Mouse (Mus musculus): Measurements from ENCODE around the gene Msrb3. TPM values are rescaled to one million over a fixed set of nuclear protein-coding genes. Genes with fewer than 3 reads are reported as not detected.

Msrb3 gene
- polyA plus RNA-seq, 1 experiment from 2014 or later, result 1.7 TPM

- H3K27ac ChIP-seq (replicated peaks), result no peak overlapping the region
- no peak overlapping the region for H3K4me3 ChIP-seq
- WGBS, result 79% methylated on average over 12 of the region's 12 CpGs
- H3K27me3 ChIP-seq, result no peaks in the 10 kb centered on the region
- H3K9me3 ChIP-seq, result no peaks in the 10 kb centered on the region
- H3K4me2 ChIP-seq (replicated peaks), result no peak overlapping the region
- no peaks in the 10 kb centered on the region for H3K36me3 ChIP-seq
- H3K4me1 ChIP-seq, result peaks cover 10% of the 10 kb centered on the region; the same call in 1 of the 2 replicates
- H3K9ac ChIP-seq (replicated peaks), result no peak overlapping the region
- no peak for ATAC-seq (replicated peaks)
Observed at GRCm38 (mm10) chr10:120874261-120874660, 24.6 kb downstream of the Msrb3 start.

DNA sequence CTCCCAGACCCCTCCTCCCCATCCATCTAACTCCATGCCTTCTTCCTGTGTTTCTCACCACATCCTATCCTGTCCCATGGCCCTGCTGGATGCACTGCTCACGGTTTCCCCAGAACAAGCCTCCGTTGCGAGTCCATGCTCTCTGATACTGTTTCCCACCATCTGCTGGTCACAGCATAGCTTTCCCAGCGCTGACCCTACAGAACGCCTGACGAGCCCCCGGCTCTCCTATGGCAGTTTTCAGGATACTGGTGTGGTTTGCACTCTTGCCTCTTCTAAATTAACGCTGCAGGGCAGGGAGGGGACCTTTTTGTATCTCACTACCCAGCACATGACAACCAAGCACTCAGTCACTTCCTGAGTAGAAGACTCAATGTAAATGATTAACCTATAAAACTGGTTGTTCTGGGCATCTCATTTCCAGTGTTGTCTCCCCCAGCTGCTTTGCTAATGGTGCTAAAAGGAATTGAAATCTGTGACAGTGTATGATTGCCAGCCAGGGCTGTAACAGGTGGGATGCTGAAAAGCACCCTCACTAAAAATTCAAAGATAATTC lies 25.2 kb downstream of the Msrb3 start:
- Histone ChIP-seq H3K36me3 (no peaks in the 10 kb centered on the region), H3K4me1 (peaks cover 10% of the 10 kb centered on the region; the same call in 1 of the 2 replicates), H3K27me3 (no peaks in the 10 kb centered on the region), H3K27ac (replicated peaks) (no peak overlapping the region), H3K4me2 (replicated peaks) (no peak overlapping the region), H3K4me3 (no peak overlapping the region), H3K9me3 (no peaks in the 10 kb centered on the region), H3K9ac (replicated peaks) (no peak overlapping the region)
- 88% methylated on average over 8 of the region's 8 CpGs for WGBS
- no peak for ATAC-seq (replicated peaks)

DNA sequence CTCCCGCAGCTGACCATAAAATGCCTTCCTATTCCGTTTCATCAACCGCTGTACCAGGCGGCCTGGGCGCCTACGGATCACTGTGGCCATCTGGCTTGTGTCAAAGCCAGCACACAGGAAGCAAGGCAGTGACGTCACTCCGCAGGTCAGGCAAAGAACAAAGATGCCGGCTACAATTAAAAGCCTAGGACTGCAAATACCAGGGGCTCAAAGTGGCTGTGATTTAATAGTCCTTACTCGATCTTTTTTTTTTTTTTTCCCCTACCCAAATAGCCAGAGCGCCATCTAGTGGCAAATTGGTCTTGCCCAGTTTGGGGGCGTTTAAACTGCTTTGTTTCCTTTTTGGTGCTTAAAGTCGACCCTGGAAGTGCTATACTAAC lies 26.4 kb downstream of the Msrb3 start:
- peak; percentile 39; the same call in 1 of the 2 replicates for ATAC-seq (replicated peaks)
- Histone ChIP-seq H3K36me3 (no peaks in the 10 kb centered on the region), H3K9ac (replicated peaks) (peak overlapping the region; percentile 18; the same call in 1 of the 2 replicates)

DNA sequence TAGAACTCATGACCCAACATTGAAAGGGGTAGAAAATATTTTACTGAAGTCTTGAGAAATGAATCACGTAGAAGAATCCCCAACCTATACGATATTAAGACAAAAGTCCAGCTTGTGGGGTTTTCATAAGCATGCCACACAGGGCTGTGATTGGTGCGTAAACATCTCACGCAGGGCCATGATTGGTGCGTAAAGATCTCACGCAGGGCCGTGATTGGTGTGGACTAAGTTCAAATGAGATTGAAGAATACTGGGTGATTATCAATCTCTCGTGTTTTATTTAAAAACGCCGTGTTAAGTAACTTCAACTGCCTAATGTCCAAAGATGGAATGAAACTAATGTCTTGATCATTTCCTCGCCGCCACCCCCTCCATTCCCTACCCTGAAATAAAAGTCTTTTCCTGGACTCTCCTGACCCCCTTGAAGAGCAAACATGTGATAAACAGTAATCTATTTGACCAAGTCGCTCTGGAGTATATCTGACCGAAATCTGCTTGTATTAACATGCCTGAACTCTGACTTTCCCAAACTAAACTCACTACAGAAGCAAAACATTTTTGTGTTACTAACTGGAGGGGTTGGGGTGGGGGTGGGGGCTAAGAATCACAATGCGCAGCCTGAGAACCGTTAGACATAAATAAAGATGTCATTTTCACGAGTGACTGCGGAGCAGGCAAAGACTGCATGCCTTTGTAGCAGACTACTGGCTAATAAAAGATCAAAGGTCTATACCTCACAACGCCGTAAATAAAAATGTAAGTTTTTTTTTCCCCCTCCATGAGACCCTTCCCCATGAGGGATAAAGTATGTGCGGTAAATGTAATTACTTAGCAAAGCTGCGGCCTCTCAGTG lies 27.0 kb downstream of the Msrb3 start:
- H3K36me3 ChIP-seq, result no peaks in the 10 kb centered on the region
- H3K4me3 ChIP-seq, result peak overlapping the region; percentile 24
- 70% methylated on average over 22 of the region's 22 CpGs for WGBS
- no peaks in the 10 kb centered on the region for H3K9me3 ChIP-seq
- ATAC-seq (replicated peaks), result no peak
- H3K9ac ChIP-seq (replicated peaks), result peak overlapping the region; percentile 18; the same call in 1 of the 2 replicates
- peak overlapping the region; percentile 43 for H3K4me2 ChIP-seq (replicated peaks)
- H3K27me3 ChIP-seq, result no peaks in the 10 kb centered on the region
- peaks cover 10% of the 10 kb centered on the region; the same call in 1 of the 2 replicates for H3K4me1 ChIP-seq
- H3K27ac ChIP-seq (replicated peaks), result no peak overlapping the region

More for the DNA sequence above, 26.4 kb downstream of the Msrb3 start:
- H3K9me3 ChIP-seq, result no peaks in the 10 kb centered on the region
- H3K27ac ChIP-seq (replicated peaks), result no peak overlapping the region
- H3K4me3 ChIP-seq, result peak overlapping the region; percentile 24
- H3K27me3 ChIP-seq, result no peaks in the 10 kb centered on the region
- H3K4me2 ChIP-seq (replicated peaks), result peak overlapping the region; percentile 43
- WGBS, result 15% methylated on average over 13 of the region's 13 CpGs
- H3K4me1 ChIP-seq, result peaks cover 10% of the 10 kb centered on the region; the same call in 1 of the 2 replicates

GRCm38 (mm10) chr10:120871096-120871495 lies 27.8 kb downstream of the Msrb3 start:
- peaks cover 9% of the 10 kb centered on the region; the same call in 1 of the 2 replicates for H3K4me1 ChIP-seq
- no peak overlapping the region for H3K4me3 ChIP-seq
- H3K9ac ChIP-seq (replicated peaks), result no peak overlapping the region
- no peaks in the 10 kb centered on the region for H3K27me3 ChIP-seq
- no peak overlapping the region for H3K4me2 ChIP-seq (replicated peaks)
- no peak overlapping the region for H3K27ac ChIP-seq (replicated peaks)
- ATAC-seq (replicated peaks), result no peak
- H3K36me3 ChIP-seq, result no peaks in the 10 kb centered on the region
- H3K9me3 ChIP-seq, result no peaks in the 10 kb centered on the region
- WGBS, result 85% methylated on average over 14 of the region's 14 CpGs

DNA sequence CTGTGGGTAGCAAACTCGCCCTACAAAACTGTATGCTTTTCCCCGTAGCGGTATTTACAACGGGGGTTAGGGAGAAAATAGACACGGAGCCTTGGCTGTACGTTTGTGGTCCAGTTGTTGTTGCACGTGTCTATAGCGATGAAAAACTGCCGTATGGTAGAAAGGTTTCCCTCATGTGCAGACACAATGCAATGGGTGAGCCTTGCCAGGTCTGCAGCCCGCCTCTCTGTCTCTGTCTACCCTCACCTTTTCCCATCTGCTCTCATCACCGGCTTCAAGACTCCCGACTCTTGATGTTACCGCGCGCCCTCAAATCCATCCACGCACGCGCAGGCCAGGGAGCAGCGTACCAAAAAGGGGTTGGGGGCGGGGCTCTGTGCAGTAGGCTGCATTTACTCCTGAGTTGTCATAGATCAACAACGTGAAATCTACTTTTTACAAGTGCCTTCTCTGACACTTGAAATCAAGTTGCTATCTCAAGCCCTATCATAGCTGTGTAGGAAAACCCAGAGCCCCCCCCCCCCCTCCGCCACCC lies 29.6 kb downstream of the Msrb3 start:
- no peak overlapping the region for H3K9ac ChIP-seq (replicated peaks)
- 0 out of 2 replicates have a peak, but pooled peaks cover 5% of the 10 kb centered on the region for H3K4me1 ChIP-seq
- H3K9me3 ChIP-seq, result no peaks in the 10 kb centered on the region
- no peaks in the 10 kb centered on the region for H3K36me3 ChIP-seq
- H3K4me2 ChIP-seq (replicated peaks), result no peak overlapping the region
- no peak overlapping the region for H3K27ac ChIP-seq (replicated peaks)
- H3K4me3 ChIP-seq, result no peak overlapping the region
- no peaks in the 10 kb centered on the region for H3K27me3 ChIP-seq
- WGBS, result 89% methylated on average over 22 of the region's 22 CpGs
- ATAC-seq (replicated peaks), result no peak

DNA sequence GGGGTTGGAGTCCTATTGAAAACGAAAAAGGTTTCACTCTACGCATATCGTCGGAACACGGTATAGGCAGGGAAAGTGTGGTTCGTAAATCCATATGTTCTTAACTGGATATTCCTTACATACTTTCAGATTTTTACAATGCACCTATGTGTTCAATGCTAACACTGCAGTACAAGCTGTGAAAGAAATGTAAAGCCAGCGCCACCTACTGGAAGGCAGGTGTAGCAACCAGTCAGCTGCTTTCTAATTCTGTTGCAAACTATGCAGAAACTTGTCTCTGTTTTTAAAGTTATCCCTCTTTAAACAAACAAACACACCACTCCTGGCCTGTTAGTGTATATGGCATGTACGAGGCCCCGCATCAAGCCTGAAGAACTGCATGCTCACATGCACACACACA lies 34.5 kb downstream of the Msrb3 start:
- Histone ChIP-seq H3K9ac (replicated peaks) (no peak overlapping the region), H3K27me3 (no peaks in the 10 kb centered on the region), H3K27ac (replicated peaks) (no peak overlapping the region), H3K9me3 (no peaks in the 10 kb centered on the region), H3K4me3 (no peak overlapping the region), H3K4me1 (no peaks in the 10 kb centered on the region), H3K36me3 (no peaks in the 10 kb centered on the region), H3K4me2 (replicated peaks) (no peak overlapping the region)
- WGBS, result 20% methylated on average over 9 of the region's 9 CpGs
- ATAC-seq (replicated peaks), result no peak

DNA sequence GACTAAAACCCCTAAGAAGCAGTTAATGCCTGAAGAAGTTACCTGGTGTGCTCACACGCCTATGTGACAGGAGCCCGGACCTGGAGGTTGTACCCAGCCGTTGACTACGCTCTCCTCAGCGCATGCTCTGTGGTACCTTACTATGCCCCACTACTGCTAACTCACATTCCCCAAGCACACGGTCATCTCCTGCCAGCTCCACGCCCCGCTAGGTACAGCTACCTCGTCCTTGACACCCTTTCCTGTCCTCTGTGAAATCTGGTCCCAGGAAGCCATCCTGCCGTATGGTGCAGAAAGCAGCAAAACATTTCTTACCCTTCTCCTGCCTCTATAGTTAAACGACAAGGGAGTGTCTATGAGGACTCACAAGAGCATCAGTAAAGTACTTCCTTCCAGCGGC lies 37.2 kb downstream of the Msrb3 start:
- Histone ChIP-seq H3K9ac (replicated peaks) (no peak overlapping the region), H3K4me2 (replicated peaks) (no peak overlapping the region), H3K9me3 (no peaks in the 10 kb centered on the region), H3K27ac (replicated peaks) (no peak overlapping the region), H3K36me3 (no peaks in the 10 kb centered on the region), H3K4me3 (no peak overlapping the region), H3K27me3 (no peaks in the 10 kb centered on the region), H3K4me1 (peaks cover 5% of the 10 kb centered on the region; the same call in 1 of the 2 replicates)
- 95% methylated on average over 12 of the region's 12 CpGs for WGBS
- ATAC-seq (replicated peaks), result no peak

GRCm38 (mm10) chr10:120861194-120861593 lies 37.7 kb downstream of the Msrb3 start:
- H3K36me3 ChIP-seq, result no peaks in the 10 kb centered on the region
- H3K4me3 ChIP-seq, result no peak overlapping the region
- H3K4me2 ChIP-seq (replicated peaks), result no peak overlapping the region
- ATAC-seq (replicated peaks), result no peak
- no peak overlapping the region for H3K9ac ChIP-seq (replicated peaks)
- no peak overlapping the region for H3K27ac ChIP-seq (replicated peaks)
- no peaks in the 10 kb centered on the region for H3K9me3 ChIP-seq
- no peaks in the 10 kb centered on the region for H3K27me3 ChIP-seq
- H3K4me1 ChIP-seq, result peaks cover 5% of the 10 kb centered on the region; the same call in 1 of the 2 replicates
- WGBS, result 77% methylated on average over 3 of the region's 3 CpGs

GRCm38 (mm10) chr10:120857531-120858001 lies 41.3 kb downstream of the Msrb3 start:
- Histone ChIP-seq H3K4me3 (peak overlapping the region; percentile 23), H3K27me3 (no peaks in the 10 kb centered on the region), H3K9ac (replicated peaks) (no peak overlapping the region), H3K9me3 (no peaks in the 10 kb centered on the region), H3K4me1 (peaks cover 15% of the 10 kb centered on the region), H3K4me2 (replicated peaks) (peak overlapping the region; percentile 27; the same call in 1 of the 2 replicates), H3K36me3 (no peaks in the 10 kb centered on the region), H3K27ac (replicated peaks) (no peak overlapping the region)
- WGBS, result 31% methylated on average over 13 of the region's 13 CpGs
- ATAC-seq (replicated peaks), result peak; percentile 75

DNA sequence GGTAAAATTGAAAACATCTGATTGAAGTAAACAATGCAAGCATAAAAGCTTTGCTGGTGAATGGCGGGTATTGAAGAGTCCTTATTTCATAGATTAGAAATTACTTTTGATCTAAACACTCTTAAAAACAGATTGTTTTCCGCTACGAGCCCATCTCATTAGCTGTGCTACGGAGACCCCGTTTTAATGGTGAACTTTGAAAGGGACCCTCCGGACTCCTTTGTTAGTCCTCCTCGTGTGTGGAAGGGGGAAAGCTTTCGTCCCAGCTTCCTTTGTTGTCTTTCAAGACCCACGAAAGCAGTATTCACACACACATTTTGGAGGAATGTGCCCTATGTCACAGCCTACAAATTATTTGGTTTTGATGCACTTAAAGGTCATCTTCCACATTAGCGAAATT lies 44.6 kb downstream of the Msrb3 start:
- no peak for ATAC-seq (replicated peaks)
- Histone ChIP-seq H3K4me1 (peaks cover 36% of the 10 kb centered on the region), H3K9me3 (no peaks in the 10 kb centered on the region), H3K36me3 (no peaks in the 10 kb centered on the region), H3K4me3 (0 out of 2 replicates have a peak overlapping the region, but pooled peaks have one; percentile 8), H3K27me3 (no peaks in the 10 kb centered on the region), H3K27ac (replicated peaks) (no peak overlapping the region), H3K4me2 (replicated peaks) (peak overlapping the region; percentile 35), H3K9ac (replicated peaks) (no peak overlapping the region)
- WGBS, result 7% methylated on average over 10 of the region's 10 CpGs

DNA sequence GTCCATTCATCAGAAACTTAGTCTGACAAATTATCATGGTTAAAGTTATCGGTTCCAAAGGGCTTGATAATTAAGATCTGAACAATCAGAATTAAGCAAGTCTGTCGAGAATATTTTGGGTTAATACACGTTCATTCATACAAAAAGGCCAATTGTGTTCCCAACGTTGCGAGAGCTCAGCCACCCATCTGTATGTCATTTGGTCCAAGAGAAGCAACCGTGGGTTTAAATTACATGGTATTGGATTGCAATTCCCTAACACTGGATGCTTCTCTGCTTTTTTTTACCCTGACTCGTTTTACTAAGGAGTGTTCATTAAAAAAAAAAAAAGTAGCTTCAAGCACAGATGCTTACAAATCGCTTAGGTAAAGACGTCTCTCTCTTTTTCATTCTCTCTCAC lies 45.1 kb downstream of the Msrb3 start:
- Histone ChIP-seq H3K4me2 (replicated peaks) (no peak overlapping the region), H3K4me3 (no peak overlapping the region), H3K9me3 (no peaks in the 10 kb centered on the region), H3K27me3 (no peaks in the 10 kb centered on the region), H3K4me1 (peaks cover 36% of the 10 kb centered on the region), H3K27ac (replicated peaks) (no peak overlapping the region), H3K36me3 (no peaks in the 10 kb centered on the region), H3K9ac (replicated peaks) (no peak overlapping the region)
- 18% methylated on average over 9 of the region's 9 CpGs for WGBS
- no peak for ATAC-seq (replicated peaks)
